Comparison of ENCODE assay signal across 33 mouse cellular contexts in the genomic region with DNA sequence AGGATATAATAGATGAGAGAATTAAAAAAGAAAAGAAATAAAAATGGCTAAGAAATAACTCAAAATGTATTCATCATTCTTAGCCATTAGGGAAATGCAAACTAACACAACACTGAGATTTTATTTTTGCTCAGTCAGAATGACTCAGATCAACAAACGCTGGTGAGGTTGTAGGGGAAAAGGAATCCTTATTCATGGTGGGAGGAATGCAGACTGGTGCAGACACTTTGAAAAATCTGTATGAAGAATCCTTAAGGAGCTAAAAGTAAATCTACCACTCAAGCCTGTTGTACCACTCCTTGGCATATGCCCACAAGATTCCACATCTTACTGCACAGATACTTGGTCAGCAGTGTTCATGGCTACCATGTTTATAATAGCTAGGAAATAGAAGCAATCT.
"Had no signal": no experiment of that assay in that cellular context is flagged by ENCODE, and none has a peak within 500 bp of the region (broad histone marks: within the 10 kb centered on the region; RNA-seq: fewer than 3 reads in every experiment).

No protein-coding gene starts in this region.

- H3K4me1 ChIP-seq: heart, embryonic 12.5 days; heart, embryonic 13.5 days; heart, embryonic 15.5 days; hindbrain, embryonic 10.5 days; hindbrain, embryonic 12.5 days; hindbrain, embryonic 13.5 days; hindbrain, embryonic 15.5 days; intestine, embryonic 15.5 days; kidney, embryonic 15.5 days had no signal

- H3K27ac ChIP-seq: heart, embryonic 13.5 days; heart, embryonic 15.5 days; hindbrain, embryonic 10.5 days; hindbrain, embryonic 12.5 days; hindbrain, embryonic 13.5 days; hindbrain, embryonic 14.5 days; hindbrain, embryonic 15.5 days; hindbrain, postnatal 0 days; intestine, embryonic 15.5 days; kidney, embryonic 15.5 days; kidney, postnatal 0 days; layer of hippocampus, adult 2 months had no signal

- ATAC-seq: hindbrain, embryonic 16.5 days; hindbrain, postnatal 0 days; inflammation-experienced regulatory T-cells, adult 6 months; intestine, embryonic 15.5 days; intestine, postnatal 0 days had no signal

- H3K9me3 ChIP-seq: heart, embryonic 12.5 days; heart, embryonic 13.5 days; heart, embryonic 15.5 days; hindbrain, embryonic 10.5 days; hindbrain, embryonic 12.5 days; hindbrain, embryonic 13.5 days; hindbrain, embryonic 15.5 days; intestine, embryonic 15.5 days; kidney, embryonic 15.5 days had no signal

- H3K36me3 ChIP-seq: heart, embryonic 12.5 days; heart, embryonic 13.5 days; heart, embryonic 15.5 days; hindbrain, embryonic 10.5 days; hindbrain, embryonic 12.5 days; hindbrain, embryonic 13.5 days; hindbrain, embryonic 15.5 days; intestine, embryonic 15.5 days; kidney, embryonic 15.5 days had no signal

- H3K4me3 ChIP-seq: heart, embryonic 12.5 days; heart, embryonic 13.5 days; heart, embryonic 15.5 days; hindbrain, embryonic 10.5 days; hindbrain, embryonic 12.5 days; hindbrain, embryonic 13.5 days; hindbrain, embryonic 15.5 days; intestine, embryonic 15.5 days; kidney, embryonic 15.5 days; layer of hippocampus, adult 2 months had no signal

- H3K4me2 ChIP-seq: heart, embryonic 11.5 days; heart, embryonic 12.5 days; heart, embryonic 13.5 days; heart, embryonic 15.5 days; hindbrain, embryonic 12.5 days; hindbrain, embryonic 13.5 days; hindbrain, embryonic 14.5 days; hindbrain, embryonic 15.5 days; intestine, embryonic 15.5 days; kidney, embryonic 15.5 days had no signal

- H3K27me3 ChIP-seq: heart, embryonic 12.5 days; heart, embryonic 13.5 days; heart, embryonic 15.5 days; hindbrain, embryonic 12.5 days; hindbrain, embryonic 13.5 days; hindbrain, embryonic 15.5 days; intestine, embryonic 15.5 days; kidney, embryonic 15.5 days had no signal

- H3K9ac ChIP-seq: heart, embryonic 12.5 days; heart, embryonic 13.5 days; heart, embryonic 15.5 days; hindbrain, embryonic 12.5 days; hindbrain, embryonic 13.5 days; hindbrain, embryonic 14.5 days; hindbrain, embryonic 15.5 days; intestine, embryonic 15.5 days; kidney, embryonic 15.5 days had no signal

- DNase-seq: heart, postnatal 10 days; heart, postnatal 14 days; heart, postnatal 36 days; heart, postnatal 4 days; kidney, adult 11 months; kidney, adult 18-20 months; kidney, adult 2 months; kidney, adult 8-10 months; kidney, adult 9 months; kidney, postnatal 10 days; kidney, postnatal 14 days; kidney, postnatal 25 days; kidney, postnatal 36 days; kidney, postnatal 4 days; layer of hippocampus, adult 9-11 months; layer of hippocampus, postnatal 36 days had no signal
